Mouse (Mus musculus): ENCODE measurements at regions not wholly inside any gene's neighbourhood (a gene's known extent, or its start where the extent isn't known, plus 50 kb on each side); places are given as distances from the start of the nearest gene placed in this dataset.

DNA sequence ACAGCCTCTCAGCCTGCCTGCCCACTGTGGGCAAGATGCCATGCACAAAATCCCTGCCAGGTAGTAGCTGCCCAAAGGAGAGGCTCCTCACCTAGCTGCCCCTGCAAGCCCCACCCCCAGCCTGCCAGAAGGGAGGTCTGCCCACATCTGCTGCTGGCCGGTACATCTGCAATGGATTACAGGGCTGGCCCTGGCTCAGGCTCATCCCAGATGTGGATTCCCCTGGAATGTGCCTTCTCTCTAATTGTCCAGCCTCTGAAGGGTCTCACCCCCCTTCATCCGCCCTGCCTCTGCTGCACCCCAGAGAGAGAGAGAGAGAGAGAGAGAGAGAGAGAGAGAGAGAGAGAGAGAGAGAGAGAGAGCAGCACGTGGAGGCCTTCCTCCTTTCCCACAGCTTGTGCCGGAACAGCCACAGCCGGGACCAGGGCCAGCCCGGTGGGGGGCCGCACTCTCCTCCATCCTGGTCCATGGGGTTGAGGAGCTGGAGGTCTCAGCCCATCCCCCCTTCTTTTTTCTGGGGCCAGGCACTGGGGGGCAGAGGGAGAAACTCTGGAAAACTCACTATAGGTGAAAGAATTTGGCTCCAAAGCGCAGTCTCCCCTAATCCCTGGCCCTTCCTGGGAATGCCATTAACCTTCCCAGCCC lies 161.2 kb upstream of the Tmem28 start:
- Histone ChIP-seq H3K4me3 (ENCODE audit: low read depth, low read length) (no peak overlapping the region), H3K9me3 (ENCODE audit: low read depth, low read length) (no peaks in the 10 kb centered on the region), H3K9ac (no peak overlapping the region), H3K27me3 (ENCODE audit: insufficient read depth, low read length) (no peaks in the 10 kb centered on the region), H3K4me2 (no peak overlapping the region), H3K27ac (ENCODE audit: low read depth) (no peak overlapping the region), H3K36me3 (ENCODE audit: insufficient read depth) (no peaks in the 10 kb centered on the region), H3K4me1 (ENCODE audit: insufficient read depth) (no peaks in the 10 kb centered on the region)
- TF ChIP-seq CTCF (IDR thresholded peaks at IDR 0.05; ENCODE audit: low read depth), result no peak
- 40% methylated on average over 6 of the region's 8 CpGs for WGBS
- DNase-seq (peak; percentile 31), ATAC-seq (ENCODE audit: insufficient read depth) (peak; percentile 66)

- ATAC-seq (ENCODE audit: insufficient read depth), result peak; percentile 60
- no peaks in the 10 kb centered on the region for H3K4me1 ChIP-seq (ENCODE audit: insufficient read depth)
- H3K9ac ChIP-seq, result no peak overlapping the region
- H3K36me3 ChIP-seq (ENCODE audit: insufficient read depth), result no peaks in the 10 kb centered on the region
- H3K27me3 ChIP-seq (ENCODE audit: insufficient read depth, low read length), result no peaks in the 10 kb centered on the region
- TF ChIP-seq CTCF (IDR thresholded peaks at IDR 0.05; ENCODE audit: low read depth), result peak; percentile 90
- H3K27ac ChIP-seq (ENCODE audit: low read depth), result no peak overlapping the region
- 16% methylated on average over 8 of the region's 8 CpGs for WGBS
- H3K4me3 ChIP-seq (ENCODE audit: low read depth, low read length), result no peak overlapping the region
- no peaks in the 10 kb centered on the region for H3K9me3 ChIP-seq (ENCODE audit: low read depth, low read length)
- peak; percentile 80 for DNase-seq
- no peak overlapping the region for H3K4me2 ChIP-seq
Measured at GRCm38 (mm10) chrX:99657790-99658451, 162.9 kb upstream of the Tmem28 start.

DNA sequence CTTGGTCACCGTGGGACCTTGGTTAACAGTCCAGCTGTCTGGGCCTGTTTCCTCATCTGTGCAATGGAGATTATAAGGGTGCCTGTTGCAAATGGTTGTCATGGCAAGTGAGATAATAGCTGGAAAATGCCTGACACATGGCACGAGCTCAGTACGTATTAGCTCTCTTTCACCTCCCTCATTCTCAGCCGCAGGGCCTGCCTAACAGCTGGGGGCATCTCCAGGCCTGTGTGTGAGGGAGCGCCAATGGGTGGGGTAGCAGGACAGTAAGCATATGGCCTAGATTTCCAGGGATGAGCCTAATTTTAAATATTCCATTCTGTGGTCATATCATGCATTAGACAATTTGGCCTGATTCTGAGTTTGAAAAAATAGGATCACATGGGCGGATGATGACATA lies 163.8 kb upstream of the Tmem28 start:
- ATAC-seq (ENCODE audit: insufficient read depth), result no peak
- no peaks in the 10 kb centered on the region for H3K9me3 ChIP-seq (ENCODE audit: low read depth, low read length)
- no peak for TF ChIP-seq CTCF (IDR thresholded peaks at IDR 0.05; ENCODE audit: low read depth)
- H3K27me3 ChIP-seq (ENCODE audit: insufficient read depth, low read length), result no peaks in the 10 kb centered on the region
- H3K4me1 ChIP-seq (ENCODE audit: insufficient read depth), result no peaks in the 10 kb centered on the region
- DNase-seq, result no peak
- H3K9ac ChIP-seq, result no peak overlapping the region
- H3K4me3 ChIP-seq (ENCODE audit: low read depth, low read length), result no peak overlapping the region
- H3K27ac ChIP-seq (ENCODE audit: low read depth), result no peak overlapping the region
- WGBS, result 71% methylated on average over 6 of the region's 6 CpGs
- no peaks in the 10 kb centered on the region for H3K36me3 ChIP-seq (ENCODE audit: insufficient read depth)
- no peak overlapping the region for H3K4me2 ChIP-seq

DNA sequence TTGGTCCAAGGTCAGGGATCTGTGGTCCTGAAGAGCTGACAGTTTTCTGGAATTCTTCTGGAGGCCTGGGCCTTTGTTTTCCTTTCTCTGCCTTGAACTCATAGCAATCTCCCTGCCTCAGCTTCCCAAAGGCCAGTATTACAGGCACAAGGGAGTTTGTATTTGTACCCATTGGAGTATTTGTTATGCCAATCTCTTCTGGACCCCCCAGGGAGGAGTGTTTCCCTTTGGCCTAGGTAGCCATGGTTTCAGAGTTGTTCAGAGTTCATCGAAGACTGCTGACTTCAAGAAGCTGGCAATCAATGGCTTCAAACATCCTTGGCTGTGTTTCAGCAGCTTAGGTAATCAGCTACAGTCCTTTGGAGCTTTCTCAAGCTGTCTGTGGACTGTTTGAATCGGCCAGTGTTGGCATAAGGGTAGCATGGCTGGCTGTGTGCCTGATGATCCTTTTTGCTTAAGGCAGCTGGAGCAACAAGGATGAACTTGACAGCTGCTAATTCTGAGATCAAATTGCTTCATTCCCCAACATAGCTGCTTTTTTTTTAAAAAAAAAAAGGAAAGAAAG lies 161.2 kb upstream of the Pja1 start:
- no peak overlapping the region for H3K9ac ChIP-seq
- no peaks in the 10 kb centered on the region for H3K36me3 ChIP-seq (ENCODE audit: insufficient read depth)
- WGBS, result 55% methylated on average over 2 of the region's 2 CpGs
- no peak overlapping the region for H3K4me3 ChIP-seq (ENCODE audit: low read depth, low read length)
- H3K27me3 ChIP-seq (ENCODE audit: insufficient read depth, low read length), result no peaks in the 10 kb centered on the region
- no peak overlapping the region for H3K27ac ChIP-seq (ENCODE audit: low read depth)
- DNase-seq (no peak), ATAC-seq (ENCODE audit: insufficient read depth) (no peak)
- H3K4me2 ChIP-seq, result no peak overlapping the region
- TF ChIP-seq CTCF (IDR thresholded peaks at IDR 0.05; ENCODE audit: low read depth), result no peak
- H3K4me1 ChIP-seq (ENCODE audit: insufficient read depth), result no peaks in the 10 kb centered on the region
- no peaks in the 10 kb centered on the region for H3K9me3 ChIP-seq (ENCODE audit: low read depth, low read length)

DNA sequence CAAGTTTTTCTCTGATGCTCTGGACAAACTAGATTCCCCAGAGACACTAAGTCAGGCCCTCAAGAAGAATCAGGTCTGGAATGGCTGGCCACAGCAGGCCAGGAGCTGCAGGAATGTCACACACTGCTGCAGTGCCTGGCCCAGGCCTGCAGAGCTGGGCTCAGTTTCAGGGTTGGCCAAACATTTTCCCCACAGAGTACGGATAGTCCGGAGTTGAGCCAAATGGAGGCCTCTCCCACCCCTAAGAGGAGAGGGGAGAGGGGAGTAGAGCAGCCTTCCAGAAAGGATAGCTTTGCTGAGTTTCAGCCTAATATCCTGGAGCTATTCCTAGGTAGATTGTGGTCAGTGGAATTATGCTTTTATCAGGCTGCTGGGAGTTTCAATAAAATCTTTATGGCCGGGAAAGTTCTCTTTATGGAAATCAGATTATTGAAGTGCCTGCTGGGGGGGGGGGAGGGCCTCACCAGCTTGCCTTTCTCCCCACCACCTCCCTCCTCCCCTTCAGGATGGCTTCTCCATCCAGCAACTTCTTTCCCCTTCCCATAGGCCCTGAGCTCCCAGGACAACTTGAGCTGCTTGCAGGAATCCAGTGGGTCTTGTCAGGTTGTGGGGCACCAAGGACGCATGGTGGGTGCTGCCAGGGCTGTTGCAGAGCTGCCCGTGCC lies 153.6 kb upstream of the Pja1 start:
- no peak overlapping the region for H3K27ac ChIP-seq (ENCODE audit: low read depth)
- WGBS, result 64% methylated on average over 5 of the region's 5 CpGs
- H3K36me3 ChIP-seq (ENCODE audit: insufficient read depth), result no peaks in the 10 kb centered on the region
- H3K27me3 ChIP-seq (ENCODE audit: insufficient read depth, low read length), result no peaks in the 10 kb centered on the region; the same call in 1 of the 2 replicates
- no peak overlapping the region for H3K4me2 ChIP-seq
- H3K4me3 ChIP-seq (ENCODE audit: low read depth, low read length), result no peak overlapping the region
- ATAC-seq (ENCODE audit: insufficient read depth) (peak; percentile 58; the same call in 1 of the 2 replicates), DNase-seq (peak; percentile 34)
- no peaks in the 10 kb centered on the region for H3K4me1 ChIP-seq (ENCODE audit: insufficient read depth)
- no peak for TF ChIP-seq CTCF (IDR thresholded peaks at IDR 0.05; ENCODE audit: low read depth)
- H3K9me3 ChIP-seq (ENCODE audit: low read depth, low read length), result no peaks in the 10 kb centered on the region
- no peak overlapping the region for H3K9ac ChIP-seq

GRCm38 (mm10) chrX:99612130-99612759 lies 141.2 kb upstream of the Pja1 start:
- Histone ChIP-seq H3K4me3 (ENCODE audit: low read depth, low read length) (no peak overlapping the region), H3K27ac (ENCODE audit: low read depth) (no peak overlapping the region), H3K4me1 (ENCODE audit: insufficient read depth) (no peaks in the 10 kb centered on the region), H3K27me3 (ENCODE audit: insufficient read depth, low read length) (no peaks in the 10 kb centered on the region), H3K9ac (no peak overlapping the region), H3K36me3 (ENCODE audit: insufficient read depth) (no peaks in the 10 kb centered on the region), H3K9me3 (ENCODE audit: low read depth, low read length) (no peaks in the 10 kb centered on the region), H3K4me2 (no peak overlapping the region)
- ATAC-seq (ENCODE audit: insufficient read depth) (no peak), DNase-seq (no peak)
- 66% methylated on average over 9 of the region's 9 CpGs for WGBS
- TF ChIP-seq CTCF (IDR thresholded peaks at IDR 0.05; ENCODE audit: low read depth), result no peak

GRCm38 (mm10) chrX:99610096-99610495 lies 139.0 kb upstream of the Pja1 start:
- no peak for ATAC-seq (ENCODE audit: insufficient read depth)
- no peak overlapping the region for H3K4me2 ChIP-seq

More at GRCm38 (mm10) chrX:99610096-99610495, 139.0 kb upstream of the Pja1 start:
- Histone ChIP-seq H3K9ac (no peak overlapping the region), H3K27ac (ENCODE audit: low read depth) (no peak overlapping the region), H3K4me3 (ENCODE audit: low read depth, low read length) (no peak overlapping the region), H3K9me3 (ENCODE audit: low read depth, low read length) (no peaks in the 10 kb centered on the region), H3K27me3 (ENCODE audit: insufficient read depth, low read length) (no peaks in the 10 kb centered on the region), H3K36me3 (ENCODE audit: insufficient read depth) (no peaks in the 10 kb centered on the region), H3K4me1 (ENCODE audit: insufficient read depth) (no peaks in the 10 kb centered on the region)
- WGBS, result 80% methylated on average over 5 of the region's 5 CpGs
- no peak for TF ChIP-seq CTCF (IDR thresholded peaks at IDR 0.05; ENCODE audit: low read depth)
- DNase-seq, result no peak
